Mouse (Mus musculus): ENCODE results near the gene Snx20.

Gene Snx20

GRCm38 (mm10) chr8:88604065-88605038, 31.6 kb downstream of the Snx20 start:
- DNase-seq (ENCODE audit: low spot score) = no peak

GRCm38 (mm10) chr8:88603446-88603989, 32.4 kb downstream of the Snx20 start:
- DNase-seq (ENCODE audit: low spot score) = no peak

- no peak for DNase-seq (ENCODE audit: low spot score)
These were observed 36.4 kb downstream of the Snx20 start for GRCm38 (mm10) chr8:88599491-88599890.

- DNase-seq (ENCODE audit: low spot score) = no peak
These were observed 37.4 kb downstream of the Snx20 start for GRCm38 (mm10) chr8:88598578-88598977.

GRCm38 (mm10) chr8:88596042-88596441, 39.9 kb downstream of the Snx20 start:
- no peak for DNase-seq (ENCODE audit: low spot score)

GRCm38 (mm10) chr8:88593947-88594346, 42.0 kb downstream of the Snx20 start:
- DNase-seq (ENCODE audit: low spot score) = no peak

GRCm38 (mm10) chr8:88590226-88590625, 45.7 kb downstream of the Snx20 start:
- no peak for DNase-seq (ENCODE audit: low spot score)

- DNase-seq (ENCODE audit: low spot score) = no peak
These were observed 47.6 kb downstream of the Snx20 start for GRCm38 (mm10) chr8:88588205-88588889.

- no peak for DNase-seq (ENCODE audit: low spot score)
These were observed 52.1 kb downstream of the Snx20 start for GRCm38 (mm10) chr8:88583863-88584262.

GRCm38 (mm10) chr8:88580785-88581184, 55.1 kb downstream of the Snx20 start:
- no peak for DNase-seq (ENCODE audit: low spot score)

GRCm38 (mm10) chr8:88579668-88580330, 56.1 kb downstream of the Snx20 start:
- no peak for DNase-seq (ENCODE audit: low spot score)

GRCm38 (mm10) chr8:88579246-88579645, 56.7 kb downstream of the Snx20 start:
- DNase-seq (ENCODE audit: low spot score) = no peak

GRCm38 (mm10) chr8:88578413-88579175, 57.3 kb downstream of the Snx20 start:
- DNase-seq (ENCODE audit: low spot score) = no peak

- DNase-seq (ENCODE audit: low spot score) = no peak
These were observed 58.3 kb downstream of the Snx20 start for GRCm38 (mm10) chr8:88577666-88578065.

Measured in left cerebral cortex, adult 11 months (tissue).